Mouse (Mus musculus): ENCODE measurements around the gene Midn.

DNA sequence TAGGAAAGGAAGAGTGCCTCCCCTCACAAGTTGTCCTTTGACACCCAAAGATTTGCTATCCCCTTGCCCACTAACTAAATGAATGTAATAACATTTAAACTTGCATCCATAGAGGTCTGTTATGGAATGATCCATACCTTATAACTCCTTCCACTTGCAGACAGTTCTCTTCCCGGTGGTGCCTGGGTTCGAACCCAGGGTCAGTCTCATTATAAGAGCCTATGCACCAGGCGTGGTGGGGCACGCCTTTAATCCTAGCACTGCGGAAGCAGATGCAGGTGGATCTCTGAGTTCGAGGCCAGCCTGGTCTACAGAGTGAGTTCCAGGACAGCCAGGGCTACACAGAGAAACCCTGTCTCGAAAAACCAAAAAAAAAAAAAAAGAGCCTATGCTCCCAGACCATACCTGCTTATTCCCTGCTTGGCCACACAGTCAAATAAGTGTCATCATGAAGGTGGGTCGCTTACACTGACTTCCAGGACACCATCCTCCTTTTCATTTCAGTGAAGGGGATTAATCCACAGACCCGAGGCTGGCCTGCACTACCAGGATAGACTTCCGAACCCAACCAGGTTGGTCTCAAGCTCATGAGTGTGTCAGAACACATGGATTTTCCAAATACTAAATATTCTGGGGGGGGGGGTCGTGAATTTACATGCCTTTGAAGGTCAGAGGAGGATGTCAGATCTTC, 8.0 kb upstream of the Midn start:
- TF ChIP-seq CTCF (IDR thresholded peaks at IDR 0.05; ENCODE audit: extremely low read depth, insufficient read length, insufficient replicate concordance, low read depth, low read length) (no peak), POLR2A (IDR thresholded peaks at IDR 0.05; ENCODE audit: low read depth, low read length) (no peak)
